Mouse (Mus musculus): ENCODE measurements at regions not wholly inside any gene's neighbourhood (a gene's known extent, or its start where the extent isn't known, plus 50 kb on each side); places are given as distances from the start of the nearest gene placed in this dataset.

GRCm38 (mm10) chr17:81941317-81941716 lies 203.1 kb upstream of the Slc8a1 start:
- DNase-seq: peak; percentile 29

- no peak for DNase-seq
These were observed 192.6 kb upstream of the Slc8a1 start for GRCm38 (mm10) chr17:81930736-81931135.

GRCm38 (mm10) chr17:81906481-81907012 lies 168.4 kb upstream of the Slc8a1 start:
- no peak for DNase-seq

GRCm38 (mm10) chr17:81901999-81902665 lies 164.0 kb upstream of the Slc8a1 start:
- no peak for DNase-seq

- no peak for DNase-seq
These were observed 160.8 kb upstream of the Slc8a1 start for GRCm38 (mm10) chr17:81898984-81899383.

GRCm38 (mm10) chr17:81878136-81878535 lies 140.0 kb upstream of the Slc8a1 start:
- DNase-seq: peak; percentile 19

- DNase-seq: no peak
These were observed 128.5 kb upstream of the Slc8a1 start for GRCm38 (mm10) chr17:81866683-81867082.

GRCm38 (mm10) chr17:81849298-81849967 lies 111.3 kb upstream of the Slc8a1 start:
- DNase-seq: no peak

GRCm38 (mm10) chr17:81843793-81844192 lies 105.6 kb upstream of the Slc8a1 start:
- DNase-seq: no peak

GRCm38 (mm10) chr17:81797827-81798376 lies 59.7 kb upstream of the Slc8a1 start:
- no peak for DNase-seq

- no peak for DNase-seq
These were observed 50.6 kb upstream of the Slc8a1 start for GRCm38 (mm10) chr17:81788781-81789180.
